ENCODE assay signal across 8 mouse cellular contexts in genomic region chr2:35692272-35692900, GRCm38 (mm10).
A peak's percentile ranks its signal among the peaks of the same experiment; 100 is the strongest.
DNase-seq lines count a peak whose midpoint lies in the region; ATAC-seq and TF ChIP-seq lines count a peak whose summit lies in the region.

No protein-coding gene starts in this region.

- peak; percentile 14 for ATAC-seq in intestine, postnatal 0 days
- ATAC-seq in liver, embryonic 13.5 days (ENCODE audit: low read depth): no peak
- no peak for ATAC-seq in CD4-positive, CD25-positive, alpha-beta regulatory T cell, adult 4 months
- ATAC-seq in cerebellum, adult (ENCODE audit: insufficient number of reproducible peaks, low FRiP score, low TSS enrichment): no peak

- DNase-seq in gastrocnemius, adult 2 months: no peak
- DNase-seq in gastrocnemius, postnatal 4 days (ENCODE audit: low spot score in 2 of 2): no peak
- DNase-seq in liver, embryonic 13.5 days: no peak
- no peak for DNase-seq in frontal cortex, postnatal 14 days (ENCODE audit: low spot score in 2 of 2)

- no peak for TF ChIP-seq CTCF in gastrocnemius, adult 2 months (IDR thresholded peaks at IDR 0.05)
- TF ChIP-seq CTCF in E14TG2a.4 (conservative IDR thresholded peaks at IDR 0.05; ENCODE audit: low read length): no peak
- no peak for TF ChIP-seq CTCF in intestine, postnatal 0 days (IDR thresholded peaks at IDR 0.05; ENCODE audit: low read depth)

- WGBS in intestine, postnatal 0 days: 45% methylated on average over 11 of the region's 11 CpGs
- 74% methylated on average over 11 of the region's 11 CpGs for WGBS in liver, embryonic 13.5 days (ENCODE audit: insufficient replicate concordance)

- H3K36me3 ChIP-seq in E14TG2a.4 (ENCODE audit: insufficient read depth, low read length): peaks cover 36% of the 10 kb centered on the region
- H3K36me3 ChIP-seq in intestine, postnatal 0 days (ENCODE audit: control insufficient read depth, insufficient read depth): no peaks in the 10 kb centered on the region
- H3K36me3 ChIP-seq in liver, embryonic 13.5 days: no peaks in the 10 kb centered on the region

- H3K4me3 ChIP-seq in gastrocnemius, adult 2 months: peak overlapping the region; percentile 52
- peak overlapping the region; percentile 35 for H3K4me3 ChIP-seq in E14TG2a.4 (replicated peaks; ENCODE audit: low read length)
- H3K4me3 ChIP-seq in intestine, postnatal 0 days (ENCODE audit: low read depth, low read length): peak overlapping the region; percentile 28
- H3K4me3 ChIP-seq in liver, embryonic 13.5 days (replicated peaks): peak overlapping the region; percentile 21

- H3K9me3 ChIP-seq in E14TG2a.4 (ENCODE audit: low read length): no peaks in the 10 kb centered on the region
- H3K9me3 ChIP-seq in intestine, postnatal 0 days (ENCODE audit: control insufficient read depth): no peaks in the 10 kb centered on the region
- no peaks in the 10 kb centered on the region for H3K9me3 ChIP-seq in liver, embryonic 13.5 days (replicated peaks)

- H3K4me2 ChIP-seq in intestine, postnatal 0 days (replicated peaks; ENCODE audit: low read depth): peak overlapping the region; percentile 63
- H3K4me2 ChIP-seq in liver, embryonic 13.5 days: peak overlapping the region; percentile 42

- peaks cover 99% of the 10 kb centered on the region for H3K4me1 ChIP-seq in E14TG2a.4 (replicated peaks; ENCODE audit: low read depth, low read length)
- peaks cover 56% of the 10 kb centered on the region for H3K4me1 ChIP-seq in intestine, postnatal 0 days (replicated peaks; ENCODE audit: control insufficient read depth, insufficient read depth, low read length)
- H3K4me1 ChIP-seq in liver, embryonic 13.5 days (replicated peaks): peaks cover 87% of the 10 kb centered on the region

- intact Hi-C loops in gastrocnemius, adult 2 months (cut with DNase I): no loop called here

- peak overlapping the region; percentile 78 for H3K27ac ChIP-seq in gastrocnemius, adult 2 months
- H3K27ac ChIP-seq in intestine, postnatal 0 days (ENCODE audit: low read depth, low read length): peak overlapping the region; percentile 90
- H3K27ac ChIP-seq in liver, embryonic 13.5 days: no peak overlapping the region

- no peaks in the 10 kb centered on the region for H3K27me3 ChIP-seq in E14TG2a.4 (ENCODE audit: insufficient read depth, low read length)
- no peaks in the 10 kb centered on the region for H3K27me3 ChIP-seq in intestine, postnatal 0 days (replicated peaks; ENCODE audit: control insufficient read depth, insufficient read depth, low read length)
- H3K27me3 ChIP-seq in liver, embryonic 13.5 days: no peaks in the 10 kb centered on the region

- peak overlapping the region; percentile 57 for H3K9ac ChIP-seq in intestine, postnatal 0 days (ENCODE audit: low read depth, low read length)
- no peak overlapping the region; the same call in 1 of the 2 replicates for H3K9ac ChIP-seq in liver, embryonic 13.5 days
